Mouse (Mus musculus) E14TG2a.4 (cell line): ENCODE data around the gene Cops3.

ENCODE experiments used
- CTCF ChIP-seq: conservative IDR thresholded peaks from 2 replicates; pipeline ENCODE4 v1.5.1; 2014; ENCODE audit warnings: low read length
- NANOG ChIP-seq: IDR thresholded peaks from 2 replicates; pipeline ENCODE4 v1.6.1; 2014; ENCODE audit warnings: borderline replicate concordance, low read length, mixed read lengths
- POU5F1 ChIP-seq: IDR thresholded peaks from 2 replicates; pipeline ENCODE4 v1.6.1; 2014; ENCODE audit warnings: low read length, borderline replicate concordance

GRCm38 (mm10) chr11:59782091-59782590 lies 57.5 kb downstream of the Cops3 start:
- TF ChIP-seq CTCF (no peak), POU5F1 (no peak), NANOG (no peak)
